Mouse (Mus musculus): ENCODE data around the gene Dok4.

Dok4 gene

DNA sequence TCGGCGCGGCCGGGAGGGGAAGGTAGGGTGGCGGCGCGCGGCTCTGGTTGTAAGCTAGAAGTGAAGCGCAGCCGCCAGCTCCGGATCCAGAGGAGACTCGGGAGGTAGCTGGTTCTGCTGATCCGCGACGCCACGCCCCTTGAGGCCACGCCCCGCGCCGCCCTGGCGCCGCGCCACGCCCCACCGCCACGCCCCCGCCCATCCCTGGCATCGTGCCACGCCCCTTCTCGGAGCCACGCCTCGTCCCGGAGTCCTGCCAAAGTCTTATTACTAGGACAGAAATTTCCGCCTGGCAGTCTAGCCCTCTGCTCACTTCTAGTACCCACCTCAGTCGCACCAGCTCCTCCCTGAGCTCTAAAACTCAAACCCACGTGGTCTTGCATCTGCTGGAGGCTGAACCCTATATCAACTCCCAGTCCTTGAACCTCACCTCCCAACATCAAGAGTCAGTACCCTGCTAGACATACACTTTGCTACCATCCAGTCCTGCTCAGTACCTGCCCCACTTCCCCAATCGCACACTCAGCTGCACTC, at the start of gene Dok4:
Dok4 (minus strand) TSS at position 134 of the 534 bp plus-strand sequence.
- no peak for TF ChIP-seq GATA4 (IDR thresholded peaks at IDR 0.05; ENCODE audit: insufficient replicate concordance, low read length)

DNA sequence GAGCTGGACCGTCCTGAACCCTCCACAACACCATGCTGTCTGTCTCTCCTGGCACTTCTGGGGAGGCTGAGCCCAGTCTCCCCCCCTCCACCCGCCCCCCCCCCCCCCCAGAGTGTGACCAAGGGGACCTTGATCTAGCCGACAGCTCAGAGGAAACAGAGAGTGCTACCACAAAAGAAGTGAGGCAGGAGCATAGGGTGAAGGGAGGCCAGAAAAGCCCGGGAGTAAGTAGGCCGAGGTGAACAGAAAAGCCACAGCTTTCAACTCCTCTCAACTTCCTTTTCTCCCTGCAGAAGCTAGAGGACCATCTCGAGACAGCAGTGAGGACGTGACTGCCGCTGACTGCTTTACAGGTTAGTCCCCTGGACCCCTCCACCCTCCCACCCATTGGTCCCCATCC, 47.3 kb upstream of the Dok4 start, which contains the start of gene Adgrg5:
Adgrg5 (plus strand) TSS at position 290 of the 400 bp plus-strand sequence.
- no peak for TF ChIP-seq GATA4 (IDR thresholded peaks at IDR 0.05; ENCODE audit: insufficient replicate concordance, low read length)

DNA sequence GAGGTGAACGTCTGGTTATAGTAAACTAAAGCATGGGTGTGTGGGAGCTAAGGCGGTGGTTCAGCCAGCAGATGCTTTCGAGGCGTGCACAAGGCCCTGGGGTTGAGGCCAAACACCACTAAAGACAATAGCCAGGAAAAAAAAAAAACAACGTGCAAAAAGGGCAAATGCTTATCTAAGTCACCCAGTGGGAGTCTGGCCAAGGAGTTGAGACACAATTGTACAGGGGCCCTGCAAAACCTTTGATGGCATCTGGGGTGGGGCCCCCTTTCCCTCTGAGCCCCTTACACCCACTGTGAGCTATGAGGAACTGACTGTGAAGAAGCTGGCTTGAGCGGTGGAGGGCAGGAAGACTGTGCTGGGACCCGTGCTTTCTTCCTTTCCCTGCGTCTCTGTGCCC, 46.5 kb upstream of the Dok4 start:
- TF ChIP-seq GATA4 (IDR thresholded peaks at IDR 0.05; ENCODE audit: insufficient replicate concordance, low read length): no peak

DNA sequence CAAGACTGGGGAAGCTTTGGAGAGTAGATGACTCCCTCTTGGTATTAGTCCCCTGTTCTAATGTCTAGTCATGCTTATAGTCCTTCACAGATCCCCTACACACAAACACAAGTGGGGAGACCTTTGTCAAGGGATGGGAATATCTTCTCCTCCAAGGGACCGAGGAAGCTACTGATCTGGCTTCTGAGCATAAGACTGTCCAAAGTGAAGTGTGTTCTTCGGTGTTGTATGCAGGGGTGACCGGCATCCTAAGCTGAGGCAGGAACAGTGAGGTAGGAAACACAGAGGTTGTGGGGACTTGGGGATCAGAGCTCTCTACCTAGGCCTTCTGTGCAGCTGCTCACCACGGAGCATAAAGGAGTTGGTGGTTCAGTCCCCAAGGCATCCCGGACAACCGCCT, 46.0 kb upstream of the Dok4 start:
- TF ChIP-seq GATA4 (IDR thresholded peaks at IDR 0.05; ENCODE audit: insufficient replicate concordance, low read length): no peak

DNA sequence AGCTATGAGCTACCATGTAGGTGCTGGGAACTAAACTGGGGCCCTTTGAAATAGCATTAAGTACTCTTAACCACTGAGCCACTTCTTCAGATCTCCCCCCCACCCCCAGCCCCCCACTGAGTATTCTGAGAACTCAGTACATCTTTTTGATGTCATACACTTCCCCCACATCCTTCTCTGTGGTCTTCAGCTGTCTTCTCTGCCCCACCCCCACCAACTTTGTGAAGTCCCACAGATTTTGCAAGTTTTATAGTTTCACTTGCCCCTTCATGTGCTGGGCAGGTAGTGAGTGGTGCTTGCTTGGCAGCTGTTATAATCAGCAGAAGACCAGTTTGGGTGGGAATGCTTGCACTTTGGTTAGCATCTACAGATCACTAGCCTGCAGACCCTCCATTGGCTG, 43.1 kb upstream of the Dok4 start:
- TF ChIP-seq GATA4 (IDR thresholded peaks at IDR 0.05; ENCODE audit: insufficient replicate concordance, low read length): no peak

DNA sequence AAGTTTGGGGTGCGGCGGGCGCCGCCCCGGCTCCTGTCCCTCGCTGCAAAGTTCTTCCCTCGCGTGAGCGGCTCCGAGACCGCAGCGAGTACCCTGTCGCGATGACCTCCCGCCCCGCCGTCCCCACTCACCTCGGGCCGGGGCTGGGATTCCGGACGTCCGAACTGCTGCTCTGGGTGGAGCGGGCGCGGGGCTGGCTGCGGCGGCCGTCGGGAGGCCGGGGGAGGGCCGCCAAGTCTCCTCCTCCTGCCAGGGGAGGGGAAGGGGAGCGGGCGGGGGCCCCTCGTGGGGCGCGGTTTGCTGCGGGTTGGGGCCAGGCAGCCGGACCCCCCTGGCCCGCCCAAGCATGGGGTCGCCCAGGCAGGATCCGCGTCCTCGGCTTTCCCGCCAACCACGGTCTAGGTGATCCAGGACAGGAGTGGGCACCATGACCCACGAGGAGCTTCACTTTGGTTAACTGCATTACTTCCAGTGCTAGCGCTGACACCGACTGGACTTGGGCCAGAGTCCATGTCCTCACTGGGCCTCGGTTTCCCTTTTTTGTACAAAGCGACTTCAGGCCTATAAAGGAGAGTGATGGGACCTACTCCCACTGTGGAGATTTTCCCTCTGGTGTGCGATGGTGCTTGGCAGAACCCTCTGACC, 41.8 kb upstream of the Dok4 start, which contains the start of gene Ccdc102a:
Ccdc102a (minus strand) TSS at position 248 of the 645 bp plus-strand sequence.
- no peak for TF ChIP-seq GATA4 (IDR thresholded peaks at IDR 0.05; ENCODE audit: insufficient replicate concordance, low read length)

DNA sequence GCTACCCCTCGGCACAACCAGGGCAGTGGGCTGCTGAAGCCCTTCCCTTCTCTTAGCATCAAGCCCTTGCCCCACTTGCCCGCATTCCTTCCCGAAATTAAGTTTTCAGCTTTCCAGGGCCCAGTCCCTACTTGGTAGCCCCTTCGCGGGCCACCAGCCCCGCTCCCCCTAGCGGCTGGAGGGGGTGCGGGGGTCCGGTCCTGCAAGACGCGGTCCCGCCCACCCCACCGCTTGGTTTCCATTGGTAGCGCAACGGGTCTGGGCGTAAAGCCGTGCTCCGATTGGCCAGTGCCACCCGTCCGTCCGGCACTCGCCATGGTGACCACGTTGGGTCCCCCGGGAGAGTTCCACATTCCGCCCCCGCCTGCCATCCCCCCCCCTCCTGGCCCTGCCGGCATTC, 41.2 kb upstream of the Dok4 start:
- no peak for TF ChIP-seq GATA4 (IDR thresholded peaks at IDR 0.05; ENCODE audit: insufficient replicate concordance, low read length)

DNA sequence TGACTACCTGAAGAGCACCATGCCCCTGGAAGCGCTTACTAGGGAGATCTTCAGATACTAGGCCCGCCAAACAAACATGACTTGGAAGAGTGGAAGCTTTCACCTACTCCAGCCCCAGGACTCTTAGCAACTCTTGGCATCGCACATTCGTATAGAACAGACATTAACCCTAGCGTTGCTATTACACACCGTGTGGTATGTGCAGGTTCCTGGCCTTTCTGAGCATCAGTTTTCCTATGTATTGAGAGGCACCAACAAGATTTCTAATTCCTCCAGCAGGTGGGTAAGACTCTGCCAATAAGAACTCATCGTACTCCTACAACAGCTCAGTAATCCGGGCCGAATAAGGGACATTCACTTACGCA, 40.8 kb upstream of the Dok4 start:
- no peak for TF ChIP-seq GATA4 (IDR thresholded peaks at IDR 0.05; ENCODE audit: insufficient replicate concordance, low read length)

DNA sequence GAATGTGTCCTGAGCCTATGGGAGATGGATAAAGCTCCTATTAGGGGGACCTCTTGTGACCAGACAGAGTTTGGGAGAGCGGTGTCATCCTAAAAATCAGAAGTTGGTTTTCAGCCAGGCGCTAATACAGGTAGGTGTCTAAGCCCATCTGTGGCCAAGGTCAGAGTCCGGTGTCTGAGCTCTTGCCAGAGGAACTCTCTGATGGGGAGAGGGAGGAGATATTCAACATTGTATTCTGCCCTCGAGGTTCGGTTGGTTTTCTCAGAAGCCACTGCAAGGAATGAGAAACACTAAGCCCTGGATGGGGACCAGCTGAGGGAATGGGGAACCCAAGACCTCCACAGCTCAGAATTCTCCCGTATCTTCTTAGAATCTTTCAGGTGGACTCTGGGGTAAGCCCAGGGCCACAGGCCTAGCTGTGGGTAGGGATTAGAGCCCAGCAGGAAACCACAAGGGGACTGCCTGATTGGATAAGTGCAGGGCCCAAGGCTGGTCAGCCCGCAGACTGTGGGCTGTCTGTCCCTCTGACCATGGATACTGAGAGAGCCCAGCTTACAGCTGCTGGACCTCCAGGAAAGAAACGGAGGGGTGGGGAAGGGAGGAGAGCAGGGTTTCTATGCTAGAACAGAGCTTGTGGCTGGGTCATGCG, 40.3 kb upstream of the Dok4 start:
- TF ChIP-seq GATA4 (IDR thresholded peaks at IDR 0.05; ENCODE audit: insufficient replicate concordance, low read length): no peak

DNA sequence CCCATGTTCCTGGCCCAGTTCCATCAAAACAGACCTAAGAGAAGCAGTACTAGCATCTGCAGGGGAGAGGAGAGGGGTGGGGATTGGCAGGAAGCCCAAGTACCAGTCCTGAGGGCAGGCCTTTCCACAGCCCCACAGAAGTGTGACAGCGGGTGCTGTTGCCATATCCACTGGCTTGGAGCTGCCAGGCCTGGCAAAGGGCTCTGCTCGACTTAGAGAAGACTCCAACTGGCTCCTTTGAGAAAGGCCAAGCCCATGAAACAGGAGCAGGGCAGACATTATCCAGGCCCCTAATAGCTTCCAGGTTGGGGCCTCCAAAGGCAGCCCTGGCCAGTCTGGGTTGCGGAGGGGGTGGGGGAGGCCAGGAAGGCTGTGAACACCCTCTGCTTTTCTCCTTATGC, 38.6 kb upstream of the Dok4 start:
- TF ChIP-seq GATA4 (IDR thresholded peaks at IDR 0.05; ENCODE audit: insufficient replicate concordance, low read length): no peak

DNA sequence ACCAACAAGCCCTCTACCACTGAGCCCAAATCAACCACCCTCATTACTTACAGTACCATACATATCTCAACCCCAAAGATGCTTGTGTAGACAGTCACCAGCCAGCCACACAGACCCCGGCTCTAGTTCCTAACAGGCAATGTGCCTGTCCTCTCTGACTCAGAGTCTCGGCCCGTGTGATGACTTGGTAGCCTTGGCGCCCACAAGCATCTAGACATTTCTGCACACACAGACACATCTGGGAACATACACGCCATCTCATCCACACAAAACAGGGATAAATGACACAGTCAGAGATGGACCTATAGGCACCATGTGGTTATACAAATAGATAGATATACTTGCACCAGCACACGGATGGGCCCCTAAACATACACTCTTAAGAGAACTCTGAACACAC, 38.1 kb upstream of the Dok4 start:
- no peak for TF ChIP-seq GATA4 (IDR thresholded peaks at IDR 0.05; ENCODE audit: insufficient replicate concordance, low read length)

DNA sequence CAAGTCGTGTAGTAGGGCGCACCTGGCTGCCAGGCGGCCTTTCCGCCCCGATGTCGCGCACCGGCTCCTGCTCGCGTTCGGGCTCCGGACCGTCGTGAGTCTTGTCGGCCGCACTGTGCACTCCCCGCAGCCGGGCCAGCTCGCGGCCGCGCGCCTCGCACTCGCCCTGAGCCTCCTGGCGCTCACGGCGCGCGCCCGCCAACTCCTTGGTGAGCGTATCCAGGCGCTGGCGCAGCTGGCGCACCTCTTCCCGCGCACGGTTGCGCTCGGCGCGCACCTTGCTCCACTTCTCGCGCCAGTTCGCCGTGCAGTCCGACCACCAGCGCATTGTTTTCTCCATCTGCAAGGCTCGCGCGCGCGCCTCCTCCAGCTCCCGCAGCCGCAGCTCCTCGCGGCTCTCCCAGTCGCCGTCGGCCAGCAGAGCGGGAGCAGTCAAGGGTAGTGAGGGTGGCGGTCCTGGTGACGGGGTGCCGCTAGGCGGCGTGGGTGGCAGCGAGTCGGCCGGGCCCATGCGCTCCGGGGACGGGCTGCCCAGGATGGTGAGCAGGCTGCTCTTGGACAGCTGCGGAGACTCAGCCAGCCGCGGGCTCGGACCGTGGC, 37.0 kb upstream of the Dok4 start:
- TF ChIP-seq GATA4 (IDR thresholded peaks at IDR 0.05; ENCODE audit: insufficient replicate concordance, low read length): no peak

DNA sequence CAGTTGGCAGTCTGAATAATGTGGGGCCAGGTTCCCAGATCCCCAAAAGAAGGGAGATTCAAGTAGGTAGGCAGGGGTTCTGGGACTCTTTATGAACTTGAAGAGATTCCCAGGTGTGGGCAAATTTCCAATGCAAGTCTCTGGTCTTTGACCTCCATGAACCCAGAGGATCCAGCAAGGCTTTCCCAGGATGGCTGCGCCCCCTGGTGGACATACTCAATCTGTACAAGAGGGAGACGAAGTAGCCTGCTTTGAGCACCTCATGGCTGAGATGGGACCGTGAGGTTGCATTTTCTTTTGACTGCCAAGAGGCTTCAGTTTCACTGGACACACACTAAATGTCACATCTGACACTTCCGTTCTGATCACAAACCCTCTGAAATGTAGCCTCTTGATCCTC, 32.7 kb upstream of the Dok4 start:
- no peak for TF ChIP-seq GATA4 (IDR thresholded peaks at IDR 0.05; ENCODE audit: insufficient replicate concordance, low read length)

DNA sequence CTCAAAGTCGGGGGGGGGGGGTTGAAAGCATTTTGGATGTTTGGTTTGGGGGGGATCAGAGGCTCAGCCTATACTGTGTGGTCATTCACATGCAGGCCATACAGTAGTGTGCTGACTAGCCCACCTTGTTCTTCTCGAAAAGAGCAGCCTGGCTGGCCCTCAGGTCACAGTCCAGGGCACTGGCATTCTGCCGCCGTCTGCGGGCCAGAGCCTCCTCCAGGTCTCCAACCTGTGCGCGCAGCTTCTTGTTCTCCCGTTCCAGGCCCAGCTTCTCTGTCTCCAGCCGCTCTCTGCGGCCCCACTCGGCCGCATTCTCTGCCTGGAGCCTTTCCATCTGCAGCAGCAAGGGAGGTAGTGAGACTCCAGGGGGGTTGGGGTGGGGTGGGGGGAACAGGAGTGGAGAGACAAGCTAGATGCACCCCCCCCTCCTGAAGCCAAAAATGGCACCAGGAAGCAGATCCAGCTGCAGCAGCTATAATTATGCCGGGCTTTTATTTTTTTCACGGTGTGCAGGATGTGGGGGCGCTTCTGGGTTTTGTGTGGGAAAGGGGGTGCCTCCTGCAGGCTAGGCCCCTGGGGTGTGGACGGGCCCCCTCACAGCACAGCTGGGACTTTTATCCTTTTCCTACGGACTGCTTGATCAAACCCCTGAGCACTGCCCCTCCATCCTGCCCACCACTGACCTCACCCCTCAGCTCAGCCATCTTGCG, 31.6 kb upstream of the Dok4 start:
- no peak for TF ChIP-seq GATA4 (IDR thresholded peaks at IDR 0.05; ENCODE audit: insufficient replicate concordance, low read length)

DNA sequence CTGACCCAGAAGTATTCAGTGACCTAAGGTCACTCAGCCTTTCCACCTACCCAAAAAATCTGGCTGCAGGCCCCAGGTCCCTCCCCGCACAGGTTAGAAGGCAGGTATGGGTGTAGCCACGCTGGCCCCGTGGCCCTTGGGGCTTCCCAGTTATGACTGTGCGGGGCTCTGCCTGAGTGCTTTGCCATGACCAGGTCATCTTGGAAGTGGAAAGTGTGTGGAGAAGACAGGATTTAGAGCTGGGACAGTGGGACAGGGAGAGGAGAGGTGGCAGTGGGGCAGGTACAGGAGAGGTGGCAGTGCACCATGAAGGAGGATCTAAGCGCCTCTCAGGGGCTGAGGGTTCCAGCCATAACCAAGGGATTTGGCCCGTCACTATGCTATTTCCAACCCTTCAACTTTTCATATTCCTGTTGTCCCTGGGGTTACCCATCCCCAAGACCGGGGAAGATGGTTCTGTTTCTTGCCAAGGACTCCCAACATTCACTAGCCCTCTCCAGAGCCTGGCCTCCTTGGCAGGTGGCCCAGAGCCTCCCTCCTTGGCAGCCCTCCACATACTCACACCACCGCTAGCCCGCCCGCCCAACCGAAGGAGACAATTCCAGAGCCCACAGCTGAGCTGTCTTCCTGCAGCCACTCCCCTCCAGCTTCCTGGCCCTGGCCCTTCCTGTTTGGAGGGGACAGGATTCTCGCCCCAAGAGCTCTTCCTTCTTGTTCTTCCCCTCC, 28.5 kb upstream of the Dok4 start:
- TF ChIP-seq GATA4 (IDR thresholded peaks at IDR 0.05; ENCODE audit: insufficient replicate concordance, low read length): no peak; the same call in 1 of the 2 replicates

Measured in liver, adult (tissue).